Comparison of ENCODE assay signal across 9 mouse cellular contexts in the genomic region with DNA sequence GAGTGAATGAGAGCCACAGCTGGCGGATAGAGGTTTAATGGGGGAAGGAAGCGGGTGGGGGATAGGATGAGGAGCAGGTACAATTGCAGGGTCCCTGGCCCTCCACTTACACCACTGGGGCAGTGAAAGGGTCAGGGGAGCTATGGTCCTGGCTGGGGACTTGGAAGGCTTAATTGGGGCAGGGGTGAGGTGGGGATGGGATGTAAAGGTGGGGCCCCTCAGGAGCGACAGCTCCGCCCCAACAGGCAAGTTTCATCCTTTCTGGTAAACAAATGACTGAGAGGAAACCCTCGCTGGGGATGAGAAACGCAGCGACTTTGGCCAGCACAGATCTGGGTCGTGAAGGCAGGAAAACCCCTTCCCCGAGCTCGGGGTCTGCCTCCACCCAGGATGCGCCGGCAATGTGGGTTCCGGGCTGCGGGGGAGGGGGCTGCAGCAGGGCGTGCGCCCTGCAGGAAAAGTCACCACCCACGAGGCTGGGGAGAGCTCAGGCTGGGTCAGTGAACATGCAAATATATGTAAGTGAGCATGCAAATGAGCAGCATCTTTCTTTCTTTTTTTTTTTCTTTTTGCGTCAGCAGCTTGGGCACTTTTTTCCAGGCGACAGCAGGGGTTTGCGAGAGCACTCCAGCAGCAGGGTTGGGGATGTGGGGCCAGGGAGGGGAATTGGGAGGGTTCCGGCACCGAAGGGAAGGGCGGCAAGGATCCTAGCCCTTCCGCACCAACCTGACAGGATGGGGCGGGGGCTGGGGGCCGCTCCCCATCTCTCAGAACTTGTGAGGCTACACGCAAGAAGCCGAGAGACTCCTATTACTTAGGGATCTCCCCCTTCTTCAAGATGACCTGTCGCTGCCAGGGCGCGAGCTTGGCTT. TPM values are rescaled to one million over a fixed set of nuclear protein-coding genes. Genes with fewer than 3 reads are reported as not detected.
A peak's percentile ranks its signal among the peaks of the same experiment; 100 is the strongest.
DNase-seq lines count a peak whose midpoint lies in the region; ATAC-seq and TF ChIP-seq lines count a peak whose summit lies in the region.
"Had no signal": no experiment of that assay in that cellular context is flagged by ENCODE, and none has a peak within 500 bp of the region (broad histone marks: within the 10 kb centered on the region; RNA-seq: fewer than 3 reads in every experiment).

No protein-coding gene starts in this region.

- no peak for ATAC-seq in heart, embryonic 15.5 days (replicated peaks; ENCODE audit: insufficient number of reproducible peaks, insufficient read depth, low FRiP score, low read depth)
- ATAC-seq in hindbrain, embryonic 14.5 days (ENCODE audit: low FRiP score): no peak
- ATAC-seq: Patski had no signal

- WGBS in heart, embryonic 15.5 days: 3% methylated on average over 31 of the region's 31 CpGs
- WGBS in hindbrain, embryonic 14.5 days: under 1% methylated on average over 31 of the region's 31 CpGs
- WGBS in cerebellum, adult 2 months: 3% methylated on average over 31 of the region's 31 CpGs

- peak overlapping the region; percentile 37 for H3K4me3 ChIP-seq in heart, embryonic 15.5 days
- H3K4me3 ChIP-seq in ES-E14 (ENCODE audit: insufficient read depth in 1 of 2, low read depth in 1 of 2, low read length in 2 of 2, poor library complexity in 1 of 2, severe bottlenecking in 1 of 2): peak overlapping the region; percentile 22 to 57
- H3K4me3 ChIP-seq in hindbrain, embryonic 14.5 days (replicated peaks; ENCODE audit: low read length): no peak overlapping the region
- H3K4me3 ChIP-seq in myocyte: no peak overlapping the region
- H3K4me3 ChIP-seq in cerebellum, adult 2 months (replicated peaks; ENCODE audit: insufficient read depth, low read depth, low read length): no peak overlapping the region

- no peaks in the 10 kb centered on the region for H3K79me2 ChIP-seq in myocyte (ENCODE audit: control insufficient read depth, insufficient read depth)

- no peaks in the 10 kb centered on the region for H3K9me3 ChIP-seq in heart, embryonic 15.5 days (replicated peaks)
- no peaks in the 10 kb centered on the region for H3K9me3 ChIP-seq in ES-E14 (ENCODE audit: control insufficient read depth, insufficient read depth, low read depth, low read length)
- no peaks in the 10 kb centered on the region for H3K9me3 ChIP-seq in hindbrain, embryonic 14.5 days (ENCODE audit: control insufficient read depth, low read length)

- H3K9ac ChIP-seq in heart, embryonic 15.5 days: no peak overlapping the region
- peak overlapping the region; percentile 27; the same call in 1 of the 2 replicates for H3K9ac ChIP-seq in ES-E14 (ENCODE audit: insufficient read depth, low read depth, low read length, poor library complexity, severe bottlenecking)
- H3K9ac ChIP-seq in hindbrain, embryonic 14.5 days: no peak overlapping the region

- TF ChIP-seq POLR2A in myocyte (IDR thresholded peaks at IDR 0.05; ENCODE audit: insufficient read length, low read depth): no peak
- no peak for TF ChIP-seq POLR2A in cerebellum, adult 2 months (IDR thresholded peaks at IDR 0.05; ENCODE audit: borderline replicate concordance, insufficient read depth, low read length)

- peaks cover 43% of the 10 kb centered on the region for H3K4me1 ChIP-seq in heart, embryonic 15.5 days (replicated peaks)
- peaks cover 5 to 25% of the 10 kb centered on the region in 2 experiments; a peak in 3 of 4 replicates for H3K4me1 ChIP-seq in ES-E14 (ENCODE audit: control insufficient read depth in 2 of 2, insufficient read depth in 2 of 2, low read length in 2 of 2, poor library complexity in 1 of 2)
- H3K4me1 ChIP-seq in hindbrain, embryonic 14.5 days (replicated peaks; ENCODE audit: control insufficient read depth, insufficient read depth, low read length): peaks cover 4% of the 10 kb centered on the region; the same call in 1 of the 2 replicates
- no peaks in the 10 kb centered on the region for H3K4me1 ChIP-seq in cerebellum, adult 2 months (ENCODE audit: control insufficient read depth, insufficient read depth, low read length)

- H3ac ChIP-seq in myocyte (ENCODE audit: control insufficient read depth, insufficient read length): no peak overlapping the region

- DNase-seq in heart, postnatal 25 days (ENCODE audit: low spot score): no peak
- DNase-seq in ES-E14 (ENCODE audit: low read depth, low spot score): no peak
- no peak for DNase-seq in hindbrain, embryonic 14.5 days (ENCODE audit: low spot score)
- DNase-seq in cerebellum, adult 2 months: no peak
- DNase-seq in layer of hippocampus, postnatal 14 days (ENCODE audit: low spot score in 2 of 2): no peak
- DNase-seq in layer of hippocampus, adult 9-10 months (ENCODE audit: low spot score): no peak

- no peaks in the 10 kb centered on the region for H3K36me3 ChIP-seq in heart, embryonic 15.5 days
- H3K36me3 ChIP-seq in ES-E14 (ENCODE audit: control insufficient read depth, insufficient read depth, low read length, poor library complexity, severe bottlenecking) (no peaks in the 10 kb centered on the region), myocyte (ENCODE audit: control insufficient read depth, insufficient read depth) (peaks cover 4% of the 10 kb centered on the region)
- no peaks in the 10 kb centered on the region for H3K36me3 ChIP-seq in hindbrain, embryonic 14.5 days (replicated peaks; ENCODE audit: control insufficient read depth, insufficient read depth)

- peak overlapping the region; percentile 60 for H3K4me2 ChIP-seq in heart, embryonic 15.5 days
- H3K4me2 ChIP-seq in hindbrain, embryonic 14.5 days (replicated peaks): peak overlapping the region; percentile 3; the same call in 1 of the 2 replicates
- H3K4me2 ChIP-seq in myocyte (ENCODE audit: low read depth): no peak overlapping the region

- no peak overlapping the region for H3K27ac ChIP-seq in heart, embryonic 15.5 days
- no peak overlapping the region for H3K27ac ChIP-seq in ES-E14 (ENCODE audit: insufficient read depth, low read depth, low read length, poor library complexity, severe bottlenecking)
- no peak overlapping the region for H3K27ac ChIP-seq in hindbrain, embryonic 14.5 days
- H3K27ac ChIP-seq in cerebellum, adult 2 months (ENCODE audit: insufficient read depth, low read length): no peak overlapping the region

- intact Hi-C loops in heart, postnatal 25 days (cut with DNase I): no loop called here

- in situ Hi-C loops in ES-E14 (cut with MboI; ENCODE audit: low sequenced_read_pairs in 2 of 2, unreplicated experiment in 2 of 2): no loop called here

- H3K27me3 ChIP-seq in heart, embryonic 15.5 days: peaks cover 100% of the 10 kb centered on the region
- peaks cover 99% of the 10 kb centered on the region for H3K27me3 ChIP-seq in hindbrain, embryonic 14.5 days (ENCODE audit: control insufficient read depth, insufficient read depth, low read length)
- H3K27me3 ChIP-seq in myocyte (ENCODE audit: control insufficient read depth, insufficient read depth, insufficient read length): peaks cover 16% of the 10 kb centered on the region
- peaks cover 6% of the 10 kb centered on the region; the same call in 1 of the 2 replicates for H3K27me3 ChIP-seq in cerebellum, adult 2 months (ENCODE audit: control insufficient read depth, insufficient read depth, low read length)
- H3K27me3 ChIP-seq: Patski had no signal

- no peak for TF ChIP-seq CTCF in cerebellum, adult 2 months (IDR thresholded peaks at IDR 0.05; ENCODE audit: borderline replicate concordance, insufficient read depth, low read depth, low read length)

TF ChIP-seq in ES-E14, 5 proteins besides CTCF, POLR2A, EP300 and RAD21 (continues in another document):
- peak; percentile 88 for TF ChIP-seq ZNF384 (IDR thresholded peaks at IDR 0.05; ENCODE audit: low read depth, low read length)

TF ChIP-seq in myocyte, 11 proteins besides CTCF, POLR2A, EP300 and RAD21 (continues in another document):
- TF ChIP-seq TCF3 (IDR thresholded peaks at IDR 0.05; ENCODE audit: insufficient read length, low read depth) (no peak), E2F4 (IDR thresholded peaks at IDR 0.05; ENCODE audit: insufficient read depth) (no peak)

RNA-seq across cellular contexts. Expression of gene Tnfrsf25, which starts 4.8 kb away (rescaled TPM):
- 0.94 and 1.6 TPM in 2 replicates for polyA plus RNA-seq in heart, embryonic 15.5 days (2015; fragmentation: Nextera tagmentation; extraction: Ambion mirVana)
- total RNA-seq in heart, postnatal 25 days (2021): 1 to 10 TPM; 2.9 to 3.0 TPM
- 3.8 and 5.7 TPM in 2 replicates for total RNA-seq in ES-E14 (2012; rRNA removed)
- 0.94 and 0.95 TPM in 2 replicates for polyA plus RNA-seq in hindbrain, embryonic 14.5 days (2014; fragmentation: Nextera tagmentation; extraction: Ambion mirVana)
- 4.0 TPM for polyA plus RNA-seq in myocyte (2012; fragmentation: generic; extraction: Trizol)
- polyA plus RNA-seq in cerebellum, adult 2 months (2012; rRNA removed): 1.2 and 1.4 TPM in 2 replicates
- 10 to 100 TPM; 17.7 to 25.6 TPM for total RNA-seq in layer of hippocampus, postnatal 14 days (2021)

RNA-seq across cellular contexts. Expression of gene Espn, which starts 31.6 kb away (rescaled TPM):
- polyA plus RNA-seq in heart, embryonic 15.5 days (2015; fragmentation: Nextera tagmentation; extraction: Ambion mirVana): 0.93 and 2.1 TPM in 2 replicates
- total RNA-seq in heart, postnatal 25 days (2021): 1 to 10 TPM; 1.7 to 2.2 TPM
- total RNA-seq in ES-E14 (2012; rRNA removed): 5.6 and 6.6 TPM in 2 replicates
- 0.25 and 0.40 TPM in 2 replicates for polyA plus RNA-seq in hindbrain, embryonic 14.5 days (2014; fragmentation: Nextera tagmentation; extraction: Ambion mirVana)
- polyA plus RNA-seq in myocyte (2012; fragmentation: generic; extraction: Trizol): 0.65 TPM
- 7.1 and 8.3 TPM in 2 replicates for polyA plus RNA-seq in cerebellum, adult 2 months (2012; rRNA removed)
- under 1 TPM; 0.57 to 0.94 TPM for total RNA-seq in layer of hippocampus, postnatal 14 days (2021)

RNA-seq across cellular contexts. Expression of gene Hes2, which starts 38.1 kb away (rescaled TPM):
- 0.23 TPM in 1 of 2 replicates, not detected in the other for polyA plus RNA-seq in heart, embryonic 15.5 days (2015; fragmentation: Nextera tagmentation; extraction: Ambion mirVana)
- total RNA-seq in heart, postnatal 25 days (2021): not detected
- 0.32 and 0.58 TPM in 2 replicates for total RNA-seq in ES-E14 (2012; rRNA removed)
- not detected in 2 replicates for polyA plus RNA-seq in hindbrain, embryonic 14.5 days (2014; fragmentation: Nextera tagmentation; extraction: Ambion mirVana)
- polyA plus RNA-seq in myocyte (2012; fragmentation: generic; extraction: Trizol): not detected
- not detected in 2 replicates for polyA plus RNA-seq in cerebellum, adult 2 months (2012; rRNA removed)
- not detected for total RNA-seq in layer of hippocampus, postnatal 14 days (2021)
- polyA plus RNA-seq: Patski had no signal

RNA-seq across cellular contexts. Expression of gene Plekhg5, which starts 48.2 kb away (rescaled TPM):
- 11.1 and 14.1 TPM in 2 replicates for polyA plus RNA-seq in heart, embryonic 15.5 days (2015; fragmentation: Nextera tagmentation; extraction: Ambion mirVana)
- total RNA-seq in heart, postnatal 25 days (2021): 10 to 100 TPM; 18.7 to 18.9 TPM
- 37.3 and 81.4 TPM in 2 replicates for total RNA-seq in ES-E14 (2012; rRNA removed)
- 10.0 and 10.9 TPM in 2 replicates for polyA plus RNA-seq in hindbrain, embryonic 14.5 days (2014; fragmentation: Nextera tagmentation; extraction: Ambion mirVana)
- polyA plus RNA-seq in myocyte (2012; fragmentation: generic; extraction: Trizol): 65.8 TPM
- polyA plus RNA-seq in cerebellum, adult 2 months (2012; rRNA removed): 11.1 and 11.8 TPM in 2 replicates
- total RNA-seq in layer of hippocampus, postnatal 14 days (2021): 100 to 1,000 TPM; 106 to 115 TPM

RNA-seq across cellular contexts. Expression of gene Acot7, which starts 57.4 kb away (rescaled TPM):
- 58.4 and 73.4 TPM in 2 replicates for polyA plus RNA-seq in heart, embryonic 15.5 days (2015; fragmentation: Nextera tagmentation; extraction: Ambion mirVana)
- total RNA-seq in heart, postnatal 25 days (2021): 10 to 100 TPM; 53.4 to 58.8 TPM
- total RNA-seq in ES-E14 (2012; rRNA removed): 38.8 and 51.9 TPM in 2 replicates
- polyA plus RNA-seq in hindbrain, embryonic 14.5 days (2014; fragmentation: Nextera tagmentation; extraction: Ambion mirVana): 352 and 396 TPM in 2 replicates
- polyA plus RNA-seq in myocyte (2012; fragmentation: generic; extraction: Trizol): 167 TPM
- 508 and 523 TPM in 2 replicates for polyA plus RNA-seq in cerebellum, adult 2 months (2012; rRNA removed)
- 100 to 1,000 TPM; 352 to 388 TPM for total RNA-seq in layer of hippocampus, postnatal 14 days (2021)

Comparison
In these comparisons a context has a peak if more than half of its experiments do, and no peak if none do; other contexts are left out.
1. H3K4me3 ChIP-seq: peak in heart, embryonic 15.5 days (single experiment) and ES-E14 (2 of 2); none in hindbrain, embryonic 14.5 days (single experiment), myocyte (single experiment) and cerebellum, adult 2 months (single experiment).